Mouse (Mus musculus) effector memory CD4-positive, alpha-beta T cell, adult 5 months (primary cell): ENCODE results near the gene Vamp4. TPM values are rescaled to one million over a fixed set of nuclear protein-coding genes. Genes with fewer than 3 reads are reported as not detected.

Experiments
- polyA plus RNA-seq: library from polyadenylated mRNA; unstranded; fragments of 100-300 nt; shearing (Covaris generic); gene quantifications from one replicate; pipeline ENCODE4 v1.2.1, GENCODE M21; 2017

The Vamp4 gene
- 125 TPM for polyA plus RNA-seq

DNA sequence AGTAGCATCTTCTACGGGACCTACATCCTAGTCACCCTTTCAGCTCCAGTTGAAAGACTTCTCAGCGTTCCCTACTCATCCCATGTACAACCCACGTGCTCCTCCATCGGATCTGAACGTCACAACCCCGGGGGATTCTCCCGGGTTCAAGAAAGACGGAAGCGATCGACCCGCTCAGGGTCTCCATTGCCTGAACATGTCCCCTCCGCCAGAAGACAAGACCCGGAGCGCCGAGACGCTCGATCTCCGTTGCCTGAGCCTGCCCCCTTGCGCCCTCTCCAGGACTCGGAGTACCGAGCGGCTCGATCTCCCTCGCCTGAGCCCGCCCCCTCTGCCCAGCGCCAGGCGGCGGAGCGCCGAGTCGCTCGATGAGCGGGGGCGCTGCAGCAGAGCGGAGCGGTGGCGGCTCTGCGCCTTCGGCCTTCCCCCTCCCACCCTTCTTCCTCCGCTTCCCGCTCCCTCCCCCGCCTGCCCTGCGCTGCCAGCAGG lies at the start of gene Vamp4:
Vamp4 (plus strand) TSS at position 256 of the 489 bp plus-strand sequence.

DNA sequence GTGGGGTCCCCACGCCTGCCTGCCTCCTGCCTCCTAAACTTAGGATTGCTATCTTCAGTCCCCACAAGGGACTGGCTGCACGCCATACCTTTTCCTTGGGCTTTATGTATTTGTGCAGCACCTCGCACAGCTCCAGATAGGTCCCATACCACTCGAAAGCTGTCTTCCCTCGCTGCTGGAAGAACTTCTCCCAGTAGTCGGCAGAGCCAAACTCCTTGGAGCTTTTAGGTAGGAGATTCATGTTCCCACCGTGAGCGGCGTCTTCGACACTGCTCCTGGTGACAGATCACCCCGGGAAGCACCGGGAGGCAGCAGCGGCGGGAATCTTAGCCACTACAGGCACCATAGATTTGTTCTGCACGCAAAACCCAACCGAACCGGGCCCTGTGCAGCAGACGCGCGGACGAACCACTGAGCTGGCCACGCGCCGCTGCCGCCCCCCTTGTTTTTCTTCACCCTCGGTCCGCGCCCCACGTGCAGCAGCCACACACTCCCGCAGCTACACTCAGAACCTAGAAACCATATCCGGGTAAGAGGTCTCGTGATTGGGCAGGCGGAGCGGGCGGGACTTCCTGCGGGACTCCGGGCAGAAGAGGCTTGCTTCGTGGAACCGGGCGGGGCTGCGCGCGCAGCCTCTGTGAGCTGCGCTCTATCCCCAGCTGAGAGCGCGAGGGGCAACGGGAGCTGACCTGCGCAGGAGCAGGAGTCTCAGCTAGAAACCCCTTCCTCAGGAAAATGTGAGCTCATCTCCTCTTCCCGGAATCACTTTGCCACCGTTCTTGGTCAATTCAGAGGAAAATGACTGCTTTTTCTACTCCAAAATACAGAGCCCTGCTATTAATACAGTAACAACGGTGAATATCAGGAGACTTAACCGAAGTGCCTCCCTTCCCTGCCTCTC lies 22.0 kb upstream of the Vamp4 start, which contains the start of gene Mettl13:
Mettl13 (minus strand) TSS at position 536 of the 901 bp plus-strand sequence.

DNA sequence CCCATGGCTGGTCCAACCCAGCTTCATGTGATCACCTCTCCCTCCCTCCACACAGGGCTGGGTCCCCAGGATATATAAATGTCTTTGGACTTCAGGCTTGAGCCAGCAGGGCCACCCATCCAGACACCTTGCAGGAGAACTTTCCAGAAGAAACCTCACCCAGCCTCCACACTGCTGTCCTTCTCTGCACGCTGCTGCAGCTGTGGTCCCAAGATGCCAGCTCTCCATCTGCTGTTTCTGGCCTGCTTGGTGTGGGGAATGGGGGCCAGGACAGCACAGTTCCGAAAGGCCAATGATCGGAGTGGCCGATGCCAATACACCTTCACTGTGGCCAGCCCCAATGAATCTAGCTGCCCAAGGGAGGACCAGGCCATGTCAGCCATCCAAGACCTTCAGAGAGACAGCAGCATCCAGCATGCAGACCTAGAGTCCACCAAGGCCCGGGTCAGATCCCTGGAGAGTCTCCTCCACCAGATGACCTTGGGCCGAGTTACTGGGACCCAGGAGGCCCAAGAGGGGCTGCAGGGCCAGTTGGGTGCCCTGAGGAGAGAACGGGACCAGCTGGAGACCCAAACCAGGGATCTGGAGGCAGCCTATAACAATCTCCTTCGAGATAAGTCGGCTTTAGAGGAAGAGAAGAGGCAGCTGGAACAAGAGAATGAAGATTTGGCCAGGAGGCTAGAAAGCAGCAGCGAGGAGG lies 68.9 kb downstream of the Vamp4 start, which contains the start of gene Myoc:
Myoc (plus strand) TSS at position 105 of the 700 bp plus-strand sequence.

Other genes with a start within 250 kb of the Vamp4 start
- 0.22 TPM for gene Dnm3, start 92.5 kb upstream of the Vamp4 start, polyA plus RNA-seq
- gene Mettl13, start 22.0 kb upstream of the Vamp4 start, polyA plus RNA-seq: 18.0 TPM
- gene Myoc, start 68.6 kb downstream of the Vamp4 start, polyA plus RNA-seq: not detected
- gene Myocos, start 87.7 kb downstream of the Vamp4 start, polyA plus RNA-seq: not detected
- gene Prrc2c, start 170.0 kb downstream of the Vamp4 start, polyA plus RNA-seq: 282 TPM
- not detected for gene Fmo4, start 243.5 kb downstream of the Vamp4 start, polyA plus RNA-seq